Mouse (Mus musculus): ENCODE data around the gene Bmp7.

The Bmp7 gene

DNA sequence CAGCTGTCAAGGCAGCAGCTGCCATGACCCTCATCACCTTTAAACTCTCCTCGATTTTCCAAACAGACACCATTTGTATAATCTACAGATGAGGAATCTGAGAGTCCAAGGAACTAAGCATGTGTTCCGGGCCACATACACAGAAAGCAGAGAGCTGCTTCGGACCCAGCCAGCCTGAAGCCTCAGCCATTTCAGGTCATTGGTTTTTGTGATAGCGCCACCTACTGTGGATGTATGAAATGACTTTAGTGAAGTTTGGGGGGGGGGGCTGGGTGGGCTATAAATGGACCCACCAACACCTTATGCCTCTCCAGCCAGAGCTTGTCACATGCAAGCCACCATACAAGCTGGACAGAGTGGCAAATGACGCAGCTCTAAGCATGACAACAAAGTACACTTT is 8.9 kb upstream of the Bmp7 start:
- no peak for DNase-seq (ENCODE audit: low spot score in 2 of 2)

DNA sequence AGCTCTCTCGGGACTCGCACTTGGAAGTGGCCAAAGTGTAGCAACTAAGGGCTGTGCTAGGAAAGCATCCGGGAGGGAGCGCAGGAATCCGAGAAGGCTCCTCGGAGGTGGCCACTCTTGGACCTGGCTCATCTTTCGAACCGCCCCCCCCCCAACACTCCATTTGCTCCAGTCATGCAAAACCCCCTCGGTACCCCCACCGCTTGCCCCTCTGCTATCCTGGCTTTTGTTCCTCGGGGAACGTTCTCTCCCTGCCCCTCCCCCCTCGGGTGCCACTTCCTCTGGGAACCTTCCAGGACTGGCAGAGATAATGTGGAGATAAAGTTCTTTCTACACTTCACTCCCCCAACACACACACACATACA is 660 bp upstream of the Bmp7 start:
- no peak for DNase-seq (ENCODE audit: low spot score in 2 of 2)

DNA sequence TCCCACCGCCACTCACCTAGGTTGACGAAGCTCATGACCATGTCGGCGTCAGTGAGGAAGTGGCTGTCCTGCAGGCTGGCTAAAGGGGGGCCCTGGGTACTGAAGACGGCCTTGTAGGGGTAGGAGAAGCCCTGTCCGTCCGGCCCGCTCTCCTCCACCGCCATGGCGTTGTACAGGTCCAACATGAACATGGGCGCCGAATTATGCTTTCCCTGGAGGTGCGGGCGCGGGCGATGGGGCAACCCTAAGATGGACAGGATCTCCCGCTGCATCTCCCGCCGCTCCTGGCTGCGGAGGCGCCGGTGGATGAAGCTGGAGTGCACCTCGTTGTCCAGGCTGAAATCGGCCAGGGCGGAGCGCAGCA is 500 bp downstream of the Bmp7 start:
- DNase-seq (ENCODE audit: low spot score in 2 of 2): peak in 1 of 2 experiments; percentile 36

DNA sequence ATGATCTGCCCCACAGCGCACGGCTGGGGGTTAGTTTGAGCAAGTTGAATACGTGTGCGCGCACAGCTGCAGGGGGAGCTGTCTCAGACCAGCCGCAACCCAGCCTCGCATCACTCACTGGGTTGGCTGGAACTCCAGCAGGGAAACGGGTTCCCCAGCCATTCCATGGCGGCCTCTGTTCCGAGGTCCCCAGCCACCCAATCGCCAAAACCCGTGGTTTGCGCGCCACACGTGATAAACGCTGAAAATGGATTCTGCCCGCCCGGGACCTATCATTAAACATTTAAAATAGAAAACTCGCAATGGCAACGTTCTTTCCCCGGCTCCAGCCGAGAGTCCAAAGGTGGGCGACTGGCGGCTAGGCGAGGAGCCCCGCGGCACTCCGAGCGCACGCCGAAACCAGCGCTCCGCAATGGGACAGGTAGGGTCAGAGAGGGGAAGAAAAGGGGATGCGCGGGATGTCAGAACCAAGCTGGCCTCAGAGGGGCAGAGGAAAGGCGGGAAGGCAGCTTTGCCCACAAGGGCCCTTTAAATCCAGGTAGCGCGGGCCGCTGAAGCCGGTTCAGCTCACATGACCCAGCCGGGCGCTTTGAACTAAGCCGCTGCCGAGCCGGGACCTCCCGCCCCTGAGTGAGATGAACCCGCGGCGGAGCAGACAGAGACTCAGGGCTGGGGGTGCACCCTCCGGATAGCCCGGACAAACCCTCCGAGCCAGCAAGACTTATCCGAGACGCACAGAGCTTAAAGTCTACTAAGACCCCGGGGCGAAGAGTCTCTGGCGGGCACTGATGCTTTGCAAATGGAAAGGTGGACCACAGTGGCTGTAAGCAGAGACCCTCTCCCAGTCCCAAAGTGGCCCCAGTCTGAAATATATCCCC is 1.1 kb downstream of the Bmp7 start:
- peak; percentile 60 to 62 for DNase-seq (ENCODE audit: low spot score in 2 of 2)

DNA sequence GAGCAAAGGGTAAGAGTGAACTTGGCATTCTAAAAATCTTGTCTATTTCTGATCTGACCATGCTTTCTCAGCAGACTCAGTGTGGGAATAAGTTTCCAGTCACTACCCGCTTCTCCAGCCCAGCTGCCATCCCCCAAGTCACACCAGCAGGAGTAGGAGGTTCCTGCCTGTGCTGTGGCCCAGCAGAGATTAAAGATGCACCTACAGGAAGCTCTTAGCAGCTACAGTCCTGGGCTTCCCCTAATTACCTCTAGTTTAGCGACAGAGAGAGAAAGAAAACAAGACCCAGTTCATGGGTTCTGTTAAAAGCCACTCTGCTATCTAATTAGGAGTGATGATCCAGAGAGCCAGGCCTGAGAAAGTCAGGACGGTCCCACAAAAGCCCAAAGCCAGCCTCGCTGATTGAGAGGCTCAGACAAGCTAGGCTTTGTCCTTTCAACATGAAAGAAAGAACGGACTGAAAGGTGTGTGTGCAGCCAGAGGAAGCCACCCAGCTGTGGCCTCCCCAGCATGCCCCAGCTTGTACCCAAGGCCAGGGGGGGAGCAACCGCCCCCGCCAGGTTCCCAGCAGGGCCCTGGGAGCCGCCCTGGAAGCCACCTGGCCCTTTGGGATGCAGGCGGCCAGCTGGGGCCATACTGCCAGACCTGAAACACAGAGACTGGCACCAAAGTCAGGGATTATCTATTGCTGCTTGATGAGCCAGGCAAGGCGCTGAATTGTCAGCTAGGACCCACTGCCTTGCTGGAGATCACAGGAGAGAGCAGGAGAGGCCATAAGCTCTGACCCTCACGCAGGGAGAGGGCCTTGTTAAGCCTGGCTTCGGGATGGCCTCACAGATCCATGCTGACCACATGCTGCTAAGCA is 2.6 kb downstream of the Bmp7 start:
- DNase-seq (ENCODE audit: low spot score in 2 of 2): no peak

DNA sequence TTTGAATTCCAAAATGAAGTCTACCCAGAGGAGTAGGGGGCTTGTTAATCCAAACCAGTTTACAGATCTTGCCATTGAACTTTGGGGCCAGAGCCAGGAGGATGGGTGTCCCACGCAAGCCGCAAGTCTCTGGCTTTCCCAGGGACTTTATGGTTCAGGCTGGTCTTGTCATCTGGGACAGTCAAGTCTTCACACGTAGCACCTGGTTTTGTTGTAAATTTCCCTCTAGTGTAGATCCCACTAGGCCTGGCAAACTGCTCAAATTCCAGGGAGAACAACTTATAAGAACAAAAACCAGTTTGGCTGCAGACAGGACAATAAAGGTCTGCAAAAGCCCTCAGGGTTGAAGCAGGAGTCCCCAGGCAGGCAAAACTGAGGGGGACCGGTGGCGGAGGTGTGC is 3.3 kb downstream of the Bmp7 start:
- no peak for DNase-seq (ENCODE audit: low spot score in 2 of 2)

DNA sequence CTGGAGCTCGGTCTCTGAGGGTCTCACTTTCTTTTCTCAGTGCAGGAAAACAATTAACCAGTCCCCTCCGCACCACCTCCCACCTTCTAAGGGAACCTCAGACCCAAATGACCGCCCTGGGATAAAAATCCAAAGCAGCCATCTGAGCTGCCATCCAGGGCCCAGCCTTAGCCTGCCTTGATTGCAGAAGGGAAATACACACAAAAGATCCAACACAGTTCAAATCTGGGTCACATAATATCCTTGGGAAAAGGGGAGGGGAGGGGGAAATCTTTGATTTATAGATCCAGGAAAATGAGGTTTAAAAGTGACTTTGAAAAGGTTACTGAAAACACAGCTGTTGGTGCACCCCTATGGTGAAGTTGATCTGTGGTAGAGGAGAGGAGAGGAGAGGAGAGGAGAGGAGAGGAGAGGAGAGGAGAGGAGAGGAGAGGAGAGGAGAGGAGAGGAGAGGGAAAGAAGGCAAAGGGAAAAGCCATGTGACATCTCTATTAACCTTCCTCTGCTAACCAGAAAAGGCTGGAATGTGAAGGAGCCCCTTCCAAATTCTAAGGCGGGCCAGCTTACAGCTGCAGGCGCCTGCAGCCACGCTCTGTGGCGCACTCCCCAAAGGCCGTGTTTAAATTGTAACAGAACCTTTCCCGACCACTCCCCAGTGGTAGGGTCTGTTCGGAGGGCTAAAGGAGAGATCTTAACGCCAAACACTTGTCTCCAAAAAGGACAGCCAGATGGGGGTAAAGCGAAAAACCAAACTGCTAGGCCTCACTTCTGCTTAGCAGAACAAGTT is 4.2 kb downstream of the Bmp7 start:
- DNase-seq (ENCODE audit: low spot score in 2 of 2): no peak

DNA sequence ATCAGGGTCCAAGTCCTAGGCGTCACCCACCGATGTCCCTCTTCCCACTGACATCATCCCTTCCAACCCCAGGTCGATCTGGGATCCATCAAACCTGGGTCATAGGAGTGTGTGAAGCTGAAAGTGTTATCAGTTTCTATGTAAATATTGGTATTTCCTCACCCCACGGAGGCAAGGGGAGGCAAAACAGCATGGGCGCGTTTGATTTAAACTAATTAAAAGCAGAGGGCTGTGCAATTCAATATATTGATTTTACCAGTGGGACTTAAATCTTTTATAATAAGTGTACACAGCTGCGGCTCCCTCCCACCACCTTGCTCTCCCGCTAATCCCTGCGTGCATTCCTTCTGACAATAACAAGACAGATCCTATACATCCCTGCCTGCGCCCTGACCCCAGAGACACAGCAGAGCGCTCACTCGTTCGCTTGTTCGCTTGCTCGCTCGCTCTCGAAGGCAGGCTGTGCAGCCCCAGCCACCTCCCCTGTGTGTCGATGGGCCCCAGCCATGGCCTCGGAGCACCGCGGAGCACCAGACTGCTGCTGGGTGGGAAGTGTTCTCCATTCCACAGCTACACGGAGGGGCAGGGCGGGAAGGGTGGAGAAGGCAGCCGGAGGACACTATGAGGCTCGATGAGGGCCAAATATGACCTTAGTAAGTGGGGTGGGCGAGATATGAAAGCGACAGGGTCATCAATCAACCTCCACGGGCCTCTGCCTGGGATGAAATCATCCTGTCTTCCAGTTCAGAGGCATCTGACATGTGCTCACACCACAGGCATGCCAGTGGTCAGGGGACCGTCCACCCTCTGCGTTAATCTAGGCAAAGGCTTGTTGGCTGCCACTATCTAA is 5.0 kb downstream of the Bmp7 start:
- no peak for DNase-seq (ENCODE audit: low spot score in 2 of 2)

DNA sequence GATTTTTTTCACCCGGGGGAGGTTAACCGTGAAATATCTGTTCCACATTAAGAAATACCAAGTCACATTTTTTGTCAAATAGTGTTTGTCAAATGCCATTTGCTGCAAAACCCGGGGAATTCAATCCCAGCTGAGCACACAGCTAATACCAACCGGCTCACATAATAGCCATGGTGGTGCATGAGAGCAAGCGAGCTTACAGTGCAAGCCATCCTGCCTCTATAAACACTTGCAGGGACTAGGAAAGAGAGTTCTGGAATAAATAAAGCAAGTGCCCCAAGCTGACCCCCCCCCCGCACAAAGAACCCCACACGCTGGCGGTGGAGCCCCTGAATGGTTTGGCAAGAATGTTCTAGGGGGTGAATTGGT is 5.7 kb downstream of the Bmp7 start:
- no peak for DNase-seq (ENCODE audit: low spot score in 2 of 2)

DNA sequence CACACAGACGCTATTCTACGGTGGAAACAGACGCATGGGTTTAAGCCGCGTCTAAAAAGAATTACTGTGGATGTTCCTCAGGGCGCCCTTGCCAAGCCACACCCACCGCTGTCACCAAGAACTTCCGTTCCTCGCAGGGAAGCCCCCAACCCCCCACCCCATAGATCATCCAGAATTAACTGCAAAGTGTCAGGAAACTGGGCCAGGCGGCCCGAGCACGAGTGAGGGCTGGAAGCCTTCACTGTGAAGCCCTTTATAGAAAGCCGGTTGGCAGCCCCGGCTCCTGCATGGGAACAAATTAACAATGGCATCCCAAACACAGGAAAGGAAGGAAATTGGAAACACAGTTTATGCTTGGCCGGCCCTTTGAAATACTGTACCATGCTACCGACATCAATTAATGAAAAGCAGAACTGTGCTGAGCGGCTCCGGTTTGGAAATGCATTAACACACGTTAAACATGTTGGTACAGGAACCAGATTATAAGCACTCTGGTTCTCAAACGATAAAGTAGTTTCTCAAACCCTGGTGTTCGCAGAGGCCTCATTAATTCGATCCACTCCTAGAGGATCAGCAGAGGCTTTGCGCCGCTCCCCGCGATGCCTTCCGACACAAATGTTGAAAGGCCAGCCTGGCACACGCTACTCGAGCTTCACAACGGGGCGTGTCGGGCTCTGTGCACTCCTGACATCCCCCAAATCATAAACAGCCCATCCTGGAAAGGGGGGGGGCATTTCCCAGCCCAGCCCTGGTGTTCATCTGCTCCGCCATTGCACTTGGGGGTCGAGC is 6.3 kb downstream of the Bmp7 start:
- DNase-seq (ENCODE audit: low spot score in 2 of 2): no peak

DNA sequence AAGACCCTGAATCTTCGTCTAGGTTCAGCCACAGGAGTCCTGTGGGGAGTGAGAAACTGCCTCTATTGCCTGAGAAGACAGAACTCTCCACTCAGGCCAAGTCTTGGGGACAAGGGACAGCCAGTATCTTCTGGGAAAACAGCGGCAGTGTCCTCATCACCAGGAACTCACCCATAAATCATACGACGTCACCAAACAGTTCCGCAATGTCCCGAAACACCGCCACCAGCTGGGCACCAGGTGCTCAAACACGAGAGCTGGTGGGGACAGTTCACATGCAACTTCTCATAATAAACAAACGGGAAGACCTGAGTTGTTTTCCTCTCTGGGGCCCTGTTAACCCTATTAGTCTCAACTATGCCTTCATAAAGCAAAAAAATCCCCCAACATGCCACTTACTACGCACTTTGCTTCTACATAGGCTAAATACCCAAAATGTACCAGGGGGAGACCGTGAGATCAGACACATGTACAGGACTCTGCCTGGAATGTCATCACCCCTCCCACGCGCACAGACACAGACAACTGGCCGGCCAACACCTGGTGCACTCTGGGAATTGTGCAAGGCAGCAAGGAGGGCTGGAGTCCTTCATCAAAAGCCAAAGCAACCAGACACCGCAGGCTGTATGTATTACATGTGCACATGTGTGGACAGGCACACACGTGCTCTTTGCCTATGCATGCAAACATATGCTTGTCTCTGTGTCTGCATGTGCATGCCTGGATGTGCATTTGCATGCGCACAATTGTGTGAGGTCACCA is 8.8 kb downstream of the Bmp7 start:
- DNase-seq (ENCODE audit: low spot score in 2 of 2): no peak

DNA sequence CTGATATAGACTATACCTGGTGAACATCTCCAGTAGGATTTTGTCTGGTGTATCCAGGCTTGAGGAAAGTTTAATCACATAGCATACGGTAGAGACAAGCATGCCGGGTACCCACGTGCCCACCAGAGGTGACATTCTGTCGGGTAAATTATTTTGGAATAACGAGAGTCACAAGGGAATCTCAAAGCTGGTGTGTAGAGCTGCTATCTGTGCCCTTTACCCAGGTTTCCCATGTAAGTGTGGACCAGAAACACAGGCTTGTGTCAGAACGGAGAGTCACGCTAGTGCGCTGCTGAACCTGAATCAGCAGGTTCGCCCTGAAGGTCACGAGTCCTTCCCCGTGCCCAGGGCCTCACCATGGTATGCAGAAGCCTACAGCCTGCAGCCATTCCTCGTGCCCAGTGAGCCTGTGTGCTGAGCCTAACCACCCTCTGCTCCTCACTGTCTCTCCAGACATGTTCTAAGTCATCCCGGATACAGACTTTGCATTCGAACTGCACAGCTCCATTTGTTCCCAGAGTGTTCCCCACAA is 10.2 kb downstream of the Bmp7 start:
- DNase-seq (ENCODE audit: low spot score in 2 of 2): no peak

DNA sequence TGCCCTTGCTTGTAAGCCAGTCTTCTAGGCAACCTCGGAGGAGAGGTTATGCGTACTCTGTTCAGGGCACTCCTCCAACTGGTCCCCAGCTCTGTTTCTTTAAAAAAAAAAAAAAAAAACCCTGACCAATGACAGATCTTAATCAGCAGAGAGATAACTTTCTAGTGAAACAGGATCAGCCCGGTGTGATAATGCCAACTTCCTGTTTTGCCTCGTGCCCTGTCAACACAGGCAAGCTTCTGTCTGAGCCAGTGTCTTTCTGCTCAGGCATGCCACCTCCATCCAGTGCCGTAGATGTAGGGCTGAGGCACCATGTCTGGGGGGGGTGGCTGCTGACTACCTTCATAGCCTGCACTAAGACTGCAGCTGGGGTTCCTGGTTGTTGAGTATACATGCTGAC is 12.5 kb downstream of the Bmp7 start:
- peak in 1 of 2 experiments; percentile 23 for DNase-seq (ENCODE audit: low spot score in 2 of 2)

DNA sequence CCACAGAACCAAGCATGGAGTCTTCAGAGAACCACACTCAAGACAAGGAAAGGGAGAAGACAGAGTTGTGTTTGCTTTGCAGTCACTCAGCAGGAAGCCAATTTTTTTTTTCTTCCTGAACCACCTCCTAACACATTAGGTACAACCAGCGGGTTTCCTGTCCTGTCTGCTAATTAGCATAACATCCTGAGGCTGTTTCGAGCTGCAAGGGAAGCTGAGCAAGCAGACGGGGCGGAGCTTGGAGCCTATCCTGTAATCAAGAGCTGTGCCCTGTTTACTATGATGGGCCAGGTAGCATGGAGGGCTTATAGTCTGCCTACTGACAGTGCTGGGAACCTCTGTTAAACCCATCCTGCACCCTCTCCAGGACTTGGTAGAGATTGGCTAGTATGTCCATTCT is 13.8 kb downstream of the Bmp7 start:
- no peak for DNase-seq (ENCODE audit: low spot score in 2 of 2)

DNA sequence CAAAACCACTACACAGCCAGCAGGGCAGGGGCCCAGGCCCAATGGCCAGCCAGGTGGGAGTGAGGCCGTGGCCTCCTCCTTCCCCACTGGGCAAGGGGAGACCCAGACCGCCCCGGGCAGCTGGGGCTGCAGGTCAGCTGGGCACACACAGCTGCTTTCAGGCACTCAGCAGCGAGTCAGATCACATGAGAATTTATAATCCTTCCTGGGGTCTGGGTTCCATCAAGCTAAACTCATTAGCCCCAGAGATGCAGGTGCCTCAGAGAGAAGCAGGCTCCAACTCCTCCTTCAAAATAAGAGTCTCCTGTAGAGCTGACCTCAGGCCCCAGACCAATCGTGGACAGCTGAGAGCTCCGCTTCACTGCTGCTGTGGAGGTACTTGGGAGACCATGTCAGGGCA is 15.2 kb downstream of the Bmp7 start:
- DNase-seq (ENCODE audit: low spot score in 2 of 2): no peak

DNA sequence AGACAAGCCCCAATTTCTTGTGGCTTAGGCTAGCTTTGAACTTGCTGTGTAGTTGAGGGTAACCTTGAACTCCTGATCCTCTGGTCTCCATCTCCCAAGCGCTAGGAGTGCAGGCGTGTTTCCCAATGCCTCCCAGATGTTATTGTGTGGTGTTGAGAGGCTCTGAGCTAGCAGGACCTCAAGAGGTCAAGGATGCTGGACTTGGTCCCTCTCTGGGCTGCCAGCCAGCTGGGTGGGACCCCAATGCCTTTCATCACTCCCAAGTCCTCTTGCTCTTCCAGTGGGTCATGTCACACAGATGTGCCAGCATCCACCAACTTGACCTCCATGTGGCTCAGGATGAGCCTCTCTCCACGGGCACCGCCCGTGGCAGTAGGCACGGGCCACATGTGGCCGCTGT is 16.9 kb downstream of the Bmp7 start:
- no peak for DNase-seq (ENCODE audit: low spot score in 2 of 2)

DNA sequence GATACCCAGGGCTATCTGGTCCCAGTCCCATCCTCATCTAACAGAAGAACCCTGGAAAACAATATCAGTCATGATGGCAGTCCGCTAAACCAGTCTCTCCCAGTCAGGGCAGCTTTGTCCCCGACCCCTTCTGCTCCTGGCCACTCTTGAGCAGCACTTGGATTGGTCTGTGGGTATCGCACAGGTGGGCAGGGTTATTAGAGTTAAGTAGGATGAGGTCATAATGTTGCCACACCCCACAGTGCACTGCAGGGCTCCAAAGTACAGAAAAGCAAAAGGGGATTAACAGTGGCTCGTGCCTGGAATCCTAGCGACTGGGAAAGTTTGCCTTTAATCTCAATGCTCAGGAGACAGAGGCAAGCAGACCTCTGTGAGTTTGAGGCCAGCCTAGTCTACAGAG is 17.5 kb downstream of the Bmp7 start:
- DNase-seq (ENCODE audit: low spot score in 2 of 2): no peak

DNA sequence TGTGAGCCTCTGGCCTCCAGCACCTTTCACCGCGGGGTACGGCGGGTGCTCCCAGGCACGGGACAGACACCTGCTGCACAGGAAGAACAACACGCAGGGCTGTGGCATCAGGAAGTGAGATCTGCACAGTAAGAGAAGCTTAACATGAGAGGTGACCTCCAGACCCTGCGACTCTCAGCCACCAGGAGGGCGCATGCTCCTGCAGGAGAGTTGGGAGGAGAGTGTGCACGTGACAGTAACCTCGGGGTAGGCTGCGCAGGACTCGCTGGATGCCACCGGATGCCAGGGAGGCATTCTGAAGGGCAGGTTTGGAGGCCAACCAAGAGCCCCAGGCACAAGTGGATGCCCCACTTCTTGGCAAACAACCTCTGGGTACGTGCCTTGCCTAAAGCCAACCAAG is 26.1 kb downstream of the Bmp7 start:
- DNase-seq (ENCODE audit: low spot score in 2 of 2): peak; percentile 62 to 70

DNA sequence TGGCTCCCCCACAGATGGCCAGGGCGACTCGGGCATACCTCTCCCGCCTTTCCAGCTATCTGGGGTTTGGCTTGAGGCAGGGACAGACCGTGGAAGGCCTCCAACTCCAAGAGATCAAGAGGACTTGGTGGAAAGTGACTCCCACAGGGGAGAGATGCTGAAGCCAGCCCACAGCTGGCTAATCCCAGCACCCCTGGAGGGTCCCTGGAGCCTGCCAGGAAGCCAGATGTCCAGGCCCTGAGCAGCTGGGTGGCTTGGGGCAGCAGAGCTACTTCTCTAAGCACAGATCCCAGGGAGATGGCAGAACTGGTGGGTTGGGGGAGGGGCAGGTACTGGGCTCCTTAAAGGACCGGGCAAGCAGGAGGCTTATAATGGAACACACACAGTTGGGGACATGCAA is 28.4 kb downstream of the Bmp7 start:
- DNase-seq (ENCODE audit: low spot score in 2 of 2): no peak

DNA sequence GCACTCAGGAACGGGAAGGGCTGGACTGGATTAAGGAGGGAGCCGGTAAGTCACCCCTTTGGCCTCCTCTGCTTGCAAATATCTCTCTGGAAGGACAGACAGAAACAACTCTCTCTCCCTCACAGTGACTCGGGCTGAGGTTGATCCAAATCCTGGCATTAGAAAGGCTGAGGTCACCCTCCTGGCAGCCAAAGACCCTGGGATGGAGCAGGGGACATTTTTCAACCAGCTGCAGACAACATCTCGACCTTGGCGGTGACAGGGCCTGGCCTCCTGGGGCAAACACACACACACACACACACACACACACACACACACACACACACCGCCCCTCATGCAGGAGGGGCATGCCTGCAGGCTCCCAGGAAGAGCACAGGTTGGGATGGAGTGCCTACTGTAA is 29.0 kb downstream of the Bmp7 start:
- DNase-seq (ENCODE audit: low spot score in 2 of 2): no peak
